In genomic region chr5:107621327-107621726, GRCm38 (mm10) we compare ENCODE assay signal across 26 mouse cellular contexts. TPM values are rescaled to one million over a fixed set of nuclear protein-coding genes. Genes with fewer than 3 reads are reported as not detected.
DNase-seq lines count a peak whose midpoint lies in the region; ATAC-seq and TF ChIP-seq lines count a peak whose summit lies in the region.
"Had no signal": no experiment of that assay in that cellular context is flagged by ENCODE, and none has a peak within 500 bp of the region (broad histone marks: within the 10 kb centered on the region; RNA-seq: fewer than 3 reads in every experiment).

No protein-coding gene starts in this region.

- H3K4me1 ChIP-seq in liver, embryonic 14.5 days (replicated peaks; ENCODE audit: control insufficient read depth in 2 of 2, insufficient read depth in 2 of 2, low read length in 1 of 2): peaks cover 0 to 2% of the 10 kb centered on the region in 2 experiments; a peak in 1 of 4 replicates
- H3K4me1 ChIP-seq in liver, postnatal 0 days (ENCODE audit: insufficient read depth): no peaks in the 10 kb centered on the region
- H3K4me1 ChIP-seq in liver, embryonic 15.5 days (replicated peaks): 0 out of 2 replicates have a peak, but pooled peaks cover 3% of the 10 kb centered on the region
- H3K4me1 ChIP-seq: embryonic facial prominence, embryonic 12.5 days; embryonic facial prominence, embryonic 15.5 days; heart, embryonic 10.5 days; heart, embryonic 13.5 days; hindbrain, embryonic 12.5 days; hindbrain, embryonic 15.5 days had no signal

- H3K4me3 ChIP-seq in liver, embryonic 14.5 days (ENCODE audit: insufficient read depth in 1 of 2, low read depth in 2 of 2, low read length in 2 of 2): no peak overlapping the region
- H3K4me3 ChIP-seq in liver, postnatal 0 days (ENCODE audit: low read depth, low read length): no peak overlapping the region
- H3K4me3 ChIP-seq in liver, embryonic 15.5 days (replicated peaks): no peak overlapping the region
- H3K4me3 ChIP-seq: embryonic facial prominence, embryonic 12.5 days; embryonic facial prominence, embryonic 15.5 days; heart, adult 2 months; heart, embryonic 10.5 days; heart, embryonic 13.5 days; hindbrain, embryonic 12.5 days; hindbrain, embryonic 15.5 days had no signal

- H3K27me3 ChIP-seq in liver, embryonic 14.5 days (ENCODE audit: control insufficient read depth, insufficient read depth, low read length): no peaks in the 10 kb centered on the region
- no peaks in the 10 kb centered on the region for H3K27me3 ChIP-seq in liver, postnatal 0 days (ENCODE audit: insufficient read depth, low read length)
- H3K27me3 ChIP-seq in liver, embryonic 15.5 days: no peaks in the 10 kb centered on the region
- H3K27me3 ChIP-seq: embryonic facial prominence, embryonic 12.5 days; embryonic facial prominence, embryonic 15.5 days; heart, embryonic 13.5 days; hindbrain, embryonic 12.5 days; hindbrain, embryonic 15.5 days; Patski had no signal

- TF ChIP-seq EP300 in liver, embryonic 14.5 days (IDR thresholded peaks at IDR 0.05; ENCODE audit: low read depth): peak; percentile 44; the same call in 1 of the 2 replicates
- no peak for TF ChIP-seq EP300 in liver, postnatal 0 days (IDR thresholded peaks at IDR 0.05; ENCODE audit: low read depth)

- H3K9ac ChIP-seq in liver, embryonic 14.5 days (replicated peaks): no peak overlapping the region
- no peak overlapping the region for H3K9ac ChIP-seq in liver, postnatal 0 days (replicated peaks)
- no peak overlapping the region for H3K9ac ChIP-seq in liver, embryonic 15.5 days
- H3K9ac ChIP-seq: embryonic facial prominence, embryonic 12.5 days; embryonic facial prominence, embryonic 15.5 days; forebrain, postnatal 0 days; heart, embryonic 13.5 days; hindbrain, embryonic 12.5 days; hindbrain, embryonic 15.5 days had no signal

- TF ChIP-seq CTCF in liver, embryonic 14.5 days (IDR thresholded peaks at IDR 0.05; ENCODE audit: low read depth): no peak
- no peak for TF ChIP-seq CTCF in liver, postnatal 0 days (IDR thresholded peaks at IDR 0.05; ENCODE audit: low read depth)

- no peaks in the 10 kb centered on the region for H3K9me3 ChIP-seq in liver, embryonic 14.5 days (ENCODE audit: control insufficient read depth, low read length)
- no peaks in the 10 kb centered on the region for H3K9me3 ChIP-seq in liver, postnatal 0 days (ENCODE audit: low read length)
- H3K9me3 ChIP-seq in liver, embryonic 15.5 days (replicated peaks): no peaks in the 10 kb centered on the region
- H3K9me3 ChIP-seq: embryonic facial prominence, embryonic 12.5 days; embryonic facial prominence, embryonic 15.5 days; heart, embryonic 10.5 days; heart, embryonic 13.5 days; hindbrain, embryonic 12.5 days; hindbrain, embryonic 15.5 days had no signal

- H3K4me2 ChIP-seq in liver, embryonic 14.5 days (ENCODE audit: low read depth): no peak overlapping the region
- H3K4me2 ChIP-seq in liver, postnatal 0 days (ENCODE audit: low read depth, low read length): no peak overlapping the region
- H3K4me2 ChIP-seq in liver, embryonic 15.5 days: no peak overlapping the region
- H3K4me2 ChIP-seq: embryonic facial prominence, embryonic 12.5 days; embryonic facial prominence, embryonic 15.5 days; heart, embryonic 13.5 days; hindbrain, embryonic 12.5 days; hindbrain, embryonic 15.5 days had no signal

- whole genome bisulfite sequencing in liver, embryonic 14.5 days (ENCODE audit: insufficient replicate concordance): 34% methylated on average over 3 of the region's 3 CpGs
- WGBS in liver, postnatal 0 days (ENCODE audit: insufficient replicate concordance): 56% methylated on average over 3 of the region's 3 CpGs
- WGBS in liver, embryonic 15.5 days (ENCODE audit: insufficient replicate concordance): 37% methylated on average over 3 of the region's 3 CpGs

- peak; percentile 68 for ATAC-seq in liver, embryonic 14.5 days (ENCODE audit: insufficient read depth)
- no peak for ATAC-seq in liver, postnatal 0 days
- peak; percentile 65 for ATAC-seq in liver, embryonic 15.5 days (ENCODE audit: insufficient read depth)
- peak; percentile 85 for ATAC-seq in megakaryocyte-erythroid progenitor cell, adult 5-6 weeks (replicated peaks; ENCODE audit: low FRiP score, low TSS enrichment, poor library complexity, severe bottlenecking)
- ATAC-seq: CD4-positive, CD25-positive, alpha-beta regulatory T cell, adult 4 months; forebrain, embryonic 14.5 days; forebrain, postnatal 0 days; Patski had no signal

- H3K36me3 ChIP-seq in liver, embryonic 14.5 days (replicated peaks; ENCODE audit: control insufficient read depth, insufficient read depth, low read depth): no peaks in the 10 kb centered on the region
- H3K36me3 ChIP-seq in liver, postnatal 0 days (replicated peaks; ENCODE audit: insufficient read depth, low read length): peaks cover 18% of the 10 kb centered on the region
- 0 out of 2 replicates have a peak, but pooled peaks cover 4% of the 10 kb centered on the region for H3K36me3 ChIP-seq in liver, embryonic 15.5 days (replicated peaks)

- H3K27ac ChIP-seq in liver, embryonic 14.5 days: no peak overlapping the region
- H3K27ac ChIP-seq in liver, postnatal 0 days (ENCODE audit: low read depth): no peak overlapping the region
- no peak overlapping the region for H3K27ac ChIP-seq in liver, embryonic 15.5 days (replicated peaks)
- H3K27ac ChIP-seq: embryonic facial prominence, embryonic 12.5 days; embryonic facial prominence, embryonic 15.5 days; heart, adult 2 months; heart, embryonic 10.5 days; heart, embryonic 13.5 days; hindbrain, embryonic 12.5 days; hindbrain, embryonic 15.5 days had no signal

- no peak for DNase-seq in liver, embryonic 14.5 days (ENCODE audit: low read depth in 3 of 3, low spot score in 3 of 3)
- no peak for DNase-seq in liver, postnatal 0 days
- no peak for DNase-seq in urinary bladder, postnatal 14 days (ENCODE audit: low spot score)
- DNase-seq in cerebellum, adult 9-11 months: no peak
- DNase-seq: adrenal gland, postnatal 10 days; adrenal gland, postnatal 36 days; cerebellum, adult 18-20 months; cerebellum, adult 9-10 months; cerebellum, postnatal 25 days; forebrain, postnatal 0 days; gastrocnemius, postnatal 10 days; gastrocnemius, postnatal 36 days; heart, adult 2 months; heart, postnatal 14 days; heart, postnatal 4 days had no signal

RNA-seq across cellular contexts. Expression of gene Glmn, which starts 23.6 kb away (rescaled TPM):
- 1.6 and 3.1 TPM in 2 replicates for polyA plus RNA-seq in liver, embryonic 14.5 days (2012; rRNA removed)
- 5.7 and 6.2 TPM in 2 replicates for polyA plus RNA-seq in liver, embryonic 14.5 days (2014; fragmentation: Nextera tagmentation; extraction: Ambion mirVana)
- 5.9 and 6.9 TPM in 2 replicates for polyA plus RNA-seq in liver, postnatal 0 days (2015; fragmentation: Nextera tagmentation; extraction: Ambion mirVana)
- polyA plus RNA-seq in liver, embryonic 15.5 days (2015; fragmentation: Nextera tagmentation; extraction: Ambion mirVana): 5.3 and 5.4 TPM in 2 replicates
- 5.5 and 20.0 TPM in 2 replicates for total RNA-seq in megakaryocyte-erythroid progenitor cell, adult 5-6 weeks (2014; fragmentation: Nextera tagmentation)
- 15.3 and 15.8 TPM in 2 replicates for total RNA-seq in megakaryocyte-erythroid progenitor cell, adult 5-6 weeks (2017)

RNA-seq across cellular contexts. Expression of gene Rpap2, which starts 24.2 kb away (rescaled TPM):
- polyA plus RNA-seq in liver, embryonic 14.5 days (2012; rRNA removed): 1.4 and 2.6 TPM in 2 replicates
- 5.5 and 6.5 TPM in 2 replicates for polyA plus RNA-seq in liver, embryonic 14.5 days (2014; fragmentation: Nextera tagmentation; extraction: Ambion mirVana)
- polyA plus RNA-seq in liver, postnatal 0 days (2015; fragmentation: Nextera tagmentation; extraction: Ambion mirVana): 5.4 and 5.5 TPM in 2 replicates
- polyA plus RNA-seq in liver, embryonic 15.5 days (2015; fragmentation: Nextera tagmentation; extraction: Ambion mirVana): 4.7 and 6.4 TPM in 2 replicates
- total RNA-seq in megakaryocyte-erythroid progenitor cell, adult 5-6 weeks (2014; fragmentation: Nextera tagmentation): 11.7 and 12.8 TPM in 2 replicates
- total RNA-seq in megakaryocyte-erythroid progenitor cell, adult 5-6 weeks (2017): 23.7 and 24.3 TPM in 2 replicates
